ENCODE assay signal across 11 mouse cellular contexts in genomic region chr5:120534686-120535075, GRCm38 (mm10). TPM values are rescaled to one million over a fixed set of nuclear protein-coding genes. Genes with fewer than 3 reads are reported as not detected.
DNase-seq lines count a peak whose midpoint lies in the region; ATAC-seq and TF ChIP-seq lines count a peak whose summit lies in the region.
"Had no signal": no experiment of that assay in that cellular context is flagged by ENCODE, and none has a peak within 500 bp of the region (broad histone marks: within the 10 kb centered on the region; RNA-seq: fewer than 3 reads in every experiment).

No protein-coding gene starts in this region.

- no peak for TF ChIP-seq CTCF in lung, embryonic 14.5 days (IDR thresholded peaks at IDR 0.05; ENCODE audit: low read depth)

- no peaks in the 10 kb centered on the region for H3K9me3 ChIP-seq in lung, embryonic 14.5 days (ENCODE audit: low read depth, low read length)
- H3K9me3 ChIP-seq in forebrain, embryonic 12.5 days: no peaks in the 10 kb centered on the region
- no peaks in the 10 kb centered on the region for H3K9me3 ChIP-seq in limb, embryonic 11.5 days (ENCODE audit: control insufficient read depth, low read length)
- no peaks in the 10 kb centered on the region for H3K9me3 ChIP-seq in stomach, embryonic 14.5 days (ENCODE audit: control insufficient read depth, low read depth, low read length)

- H3K36me3 ChIP-seq in lung, embryonic 14.5 days (ENCODE audit: insufficient read depth): peaks cover 34% of the 10 kb centered on the region; the same call in 1 of the 2 replicates
- peaks cover 23% of the 10 kb centered on the region for H3K36me3 ChIP-seq in forebrain, embryonic 12.5 days (replicated peaks)
- H3K36me3 ChIP-seq in limb, embryonic 11.5 days (ENCODE audit: control insufficient read depth, insufficient read depth, low read length): peaks cover 3% of the 10 kb centered on the region
- peaks cover 7% of the 10 kb centered on the region for H3K36me3 ChIP-seq in stomach, embryonic 14.5 days (ENCODE audit: control insufficient read depth, insufficient read depth, low read length)

- H3K4me2 ChIP-seq in lung, embryonic 14.5 days: no peak overlapping the region
- H3K4me2 ChIP-seq in forebrain, embryonic 12.5 days: no peak overlapping the region
- H3K4me2 ChIP-seq in limb, embryonic 11.5 days (ENCODE audit: low read depth, severe bottlenecking): no peak overlapping the region
- no peak overlapping the region for H3K4me2 ChIP-seq in stomach, embryonic 14.5 days (replicated peaks; ENCODE audit: low read depth, low read length)

- no peaks in the 10 kb centered on the region for H3K27me3 ChIP-seq in lung, embryonic 14.5 days (ENCODE audit: insufficient read depth, low read length)
- H3K27me3 ChIP-seq in forebrain, embryonic 12.5 days: no peaks in the 10 kb centered on the region
- no peaks in the 10 kb centered on the region for H3K27me3 ChIP-seq in limb, embryonic 11.5 days (ENCODE audit: control insufficient read depth, insufficient read depth, low read length)
- no peaks in the 10 kb centered on the region for H3K27me3 ChIP-seq in stomach, embryonic 14.5 days (ENCODE audit: control insufficient read depth, insufficient read depth, low read length)

- H3K27ac ChIP-seq in lung, embryonic 14.5 days (ENCODE audit: low read depth): peak overlapping the region; percentile 50; the same call in 1 of the 2 replicates
- H3K27ac ChIP-seq in forebrain, embryonic 12.5 days: peak overlapping the region; percentile 70
- H3K27ac ChIP-seq in limb, embryonic 11.5 days (replicated peaks; ENCODE audit: low read depth, low read length): peak overlapping the region; percentile 76
- peak overlapping the region; percentile 58; the same call in 1 of the 2 replicates for H3K27ac ChIP-seq in stomach, embryonic 14.5 days (ENCODE audit: low read length)

- no peak overlapping the region for H3K4me3 ChIP-seq in lung, embryonic 14.5 days (ENCODE audit: low read depth, low read length)
- no peak overlapping the region for H3K4me3 ChIP-seq in forebrain, embryonic 12.5 days (replicated peaks)
- H3K4me3 ChIP-seq in limb, embryonic 11.5 days (ENCODE audit: low read depth, low read length): no peak overlapping the region
- no peak overlapping the region for H3K4me3 ChIP-seq in stomach, embryonic 14.5 days (ENCODE audit: low read depth, low read length)

- peak; percentile 57; the same call in 1 of the 2 replicates for ATAC-seq in lung, embryonic 14.5 days (ENCODE audit: insufficient read depth)
- ATAC-seq in forebrain, embryonic 12.5 days (ENCODE audit: low FRiP score): no peak
- peak; percentile 40; the same call in 1 of the 2 replicates for ATAC-seq in limb, embryonic 11.5 days (ENCODE audit: insufficient number of reproducible peaks, low FRiP score, low TSS enrichment, low read depth)
- 0 out of 2 replicates have a peak, but pooled peaks have one; percentile 15 for ATAC-seq in stomach, embryonic 14.5 days (ENCODE audit: insufficient number of reproducible peaks, insufficient read depth, low FRiP score, low read depth)
- no peak for ATAC-seq in monocyte, adult 5-6 weeks (replicated peaks; ENCODE audit: insufficient number of reproducible peaks, low FRiP score, low TSS enrichment, poor library complexity, severe bottlenecking)

- H3K4me1 ChIP-seq in lung, embryonic 14.5 days (ENCODE audit: insufficient read depth): 0 out of 2 replicates have a peak, but pooled peaks cover 6% of the 10 kb centered on the region
- H3K4me1 ChIP-seq in forebrain, embryonic 12.5 days: peaks cover 24% of the 10 kb centered on the region
- H3K4me1 ChIP-seq in limb, embryonic 11.5 days (ENCODE audit: control insufficient read depth, insufficient read depth, low read length): peaks cover 39% of the 10 kb centered on the region
- H3K4me1 ChIP-seq in stomach, embryonic 14.5 days (ENCODE audit: control insufficient read depth, insufficient read depth, low read length): 0 out of 2 replicates have a peak, but pooled peaks cover 5% of the 10 kb centered on the region

- 48% methylated on average over 2 of the region's 2 CpGs for WGBS in lung, embryonic 14.5 days
- 26% methylated on average over 2 of the region's 2 CpGs for WGBS in forebrain, embryonic 12.5 days
- WGBS in limb, embryonic 11.5 days: 53% methylated on average over 2 of the region's 2 CpGs
- 48% methylated on average over 2 of the region's 2 CpGs for WGBS in stomach, embryonic 14.5 days

- peak; percentile 69 for DNase-seq in lung, embryonic 14.5 days
- no peak for DNase-seq in lung, postnatal 36 days
- DNase-seq in limb, embryonic 11.5 days (ENCODE audit: low spot score): no peak
- no peak for DNase-seq in ovary, postnatal 14 days (ENCODE audit: low spot score)
- DNase-seq: gastrocnemius, postnatal 14 days; retina, postnatal 1 day had no signal

- H3K9ac ChIP-seq in lung, embryonic 14.5 days: no peak overlapping the region
- no peak overlapping the region for H3K9ac ChIP-seq in forebrain, embryonic 12.5 days
- no peak overlapping the region for H3K9ac ChIP-seq in limb, embryonic 11.5 days (ENCODE audit: low read length)
- no peak overlapping the region for H3K9ac ChIP-seq in stomach, embryonic 14.5 days (replicated peaks; ENCODE audit: low read depth, low read length)

RNA-seq across cellular contexts. Expression of gene Slc8b1, which starts 23.7 kb away (rescaled TPM):
- polyA plus RNA-seq in lung, embryonic 14.5 days (2014; fragmentation: Nextera tagmentation; extraction: Ambion mirVana): 2.7 and 3.6 TPM in 2 replicates
- polyA plus RNA-seq in forebrain, embryonic 12.5 days (2016; fragmentation: Nextera tagmentation; extraction: Ambion mirVana): 2.3 and 2.8 TPM in 2 replicates
- 1.6 and 2.7 TPM in 2 replicates for polyA plus RNA-seq in limb, embryonic 11.5 days (2014; fragmentation: Nextera tagmentation; extraction: Ambion mirVana)
- 4.1 and 5.4 TPM in 2 replicates for polyA plus RNA-seq in stomach, embryonic 14.5 days (2014; fragmentation: Nextera tagmentation; extraction: Ambion mirVana)
- 72.9 to 104 TPM (median 90.4 TPM) in 3 replicates for total RNA-seq in monocyte, adult 5-6 weeks (2017)

RNA-seq across cellular contexts. Expression of gene Plbd2, which starts 31.3 kb away (rescaled TPM):
- polyA plus RNA-seq in lung, embryonic 14.5 days (2014; fragmentation: Nextera tagmentation; extraction: Ambion mirVana): 46.3 and 49.6 TPM in 2 replicates
- polyA plus RNA-seq in forebrain, embryonic 12.5 days (2016; fragmentation: Nextera tagmentation; extraction: Ambion mirVana): 25.9 and 26.6 TPM in 2 replicates
- 29.2 and 29.8 TPM in 2 replicates for polyA plus RNA-seq in limb, embryonic 11.5 days (2014; fragmentation: Nextera tagmentation; extraction: Ambion mirVana)
- polyA plus RNA-seq in stomach, embryonic 14.5 days (2014; fragmentation: Nextera tagmentation; extraction: Ambion mirVana): 39.6 and 40.2 TPM in 2 replicates
- total RNA-seq in monocyte, adult 5-6 weeks (2017): 8.9 to 11.3 TPM (median 11.2 TPM) in 3 replicates

RNA-seq across cellular contexts. Expression of gene Tpcn1, which starts 53.8 kb away (rescaled TPM):
- polyA plus RNA-seq in lung, embryonic 14.5 days (2014; fragmentation: Nextera tagmentation; extraction: Ambion mirVana): 16.5 and 17.0 TPM in 2 replicates
- polyA plus RNA-seq in forebrain, embryonic 12.5 days (2016; fragmentation: Nextera tagmentation; extraction: Ambion mirVana): 11.8 and 15.1 TPM in 2 replicates
- 13.9 and 15.2 TPM in 2 replicates for polyA plus RNA-seq in limb, embryonic 11.5 days (2014; fragmentation: Nextera tagmentation; extraction: Ambion mirVana)
- 24.0 and 26.5 TPM in 2 replicates for polyA plus RNA-seq in stomach, embryonic 14.5 days (2014; fragmentation: Nextera tagmentation; extraction: Ambion mirVana)
- total RNA-seq in monocyte, adult 5-6 weeks (2017): 8.1 to 8.8 TPM (median 8.5 TPM) in 3 replicates

RNA-seq across cellular contexts. Expression of gene Iqcd, which starts 54.1 kb away (rescaled TPM):
- polyA plus RNA-seq in lung, embryonic 14.5 days (2014; fragmentation: Nextera tagmentation; extraction: Ambion mirVana): 0.35 and 0.37 TPM in 2 replicates
- 1.3 and 1.4 TPM in 2 replicates for polyA plus RNA-seq in forebrain, embryonic 12.5 days (2016; fragmentation: Nextera tagmentation; extraction: Ambion mirVana)
- polyA plus RNA-seq in limb, embryonic 11.5 days (2014; fragmentation: Nextera tagmentation; extraction: Ambion mirVana): 0.27 and 0.40 TPM in 2 replicates
- polyA plus RNA-seq in stomach, embryonic 14.5 days (2014; fragmentation: Nextera tagmentation; extraction: Ambion mirVana): 0.54 and 0.78 TPM in 2 replicates
- 0.57 TPM in 1 of 3 replicates, not detected in the others for total RNA-seq in monocyte, adult 5-6 weeks (2017)

RNA-seq across cellular contexts. Expression of gene Sds, which starts 58.4 kb away (rescaled TPM):
- not detected in 2 replicates for polyA plus RNA-seq in lung, embryonic 14.5 days (2014; fragmentation: Nextera tagmentation; extraction: Ambion mirVana)
- polyA plus RNA-seq in forebrain, embryonic 12.5 days (2016; fragmentation: Nextera tagmentation; extraction: Ambion mirVana): not detected in 2 replicates
- polyA plus RNA-seq in limb, embryonic 11.5 days (2014; fragmentation: Nextera tagmentation; extraction: Ambion mirVana): not detected in 2 replicates
- polyA plus RNA-seq in stomach, embryonic 14.5 days (2014; fragmentation: Nextera tagmentation; extraction: Ambion mirVana): not detected in 2 replicates
- total RNA-seq in monocyte, adult 5-6 weeks (2017): not detected in 3 replicates
- total RNA-seq: gastrocnemius, postnatal 14 days; megakaryocyte-erythroid progenitor cell, adult 5-6 weeks had no signal
- polyA plus RNA-seq: heart, postnatal 0 days had no signal

Comparison
In these comparisons a context has a peak if more than half of its experiments do, and no peak if none do; other contexts are left out.
1. ATAC-seq: peak in lung, embryonic 14.5 days (single experiment), limb, embryonic 11.5 days (single experiment) and stomach, embryonic 14.5 days (single experiment); none in forebrain, embryonic 12.5 days (single experiment) and monocyte, adult 5-6 weeks (single experiment).
2. Peak in every context shown above with its lines, with median percentiles within 50 percentile points of each other: H3K27ac ChIP-seq.